ENCODE assay signal across 1 mouse cellular context in genomic region chr7:118533178-118533578, GRCm38 (mm10).
TF ChIP-seq lines count a peak whose summit lies in the region.

Gene Coq7 (minus strand): TSS chr7:118533356.

TF ChIP-seq in MEL, 35 proteins besides CTCF, POLR2A, EP300 and RAD21 (continued from another document):
- TF ChIP-seq MEF2A (IDR thresholded peaks at IDR 0.05; ENCODE audit: extremely low read depth, insufficient replicate concordance, low read depth, low read length, poor library complexity, severe bottlenecking) (no peak), ZKSCAN1 (IDR thresholded peaks at IDR 0.05; ENCODE audit: low read depth, low read length) (no peak), POLR2AphosphoS2 (IDR thresholded peaks at IDR 0.05; ENCODE audit: low read length) (peak; percentile 50), KAT2A (conservative IDR thresholded peaks at IDR 0.05; ENCODE audit: low read depth, low read length) (no peak; the same call in none of the 2 replicates), POLR2AphosphoS5 (IDR thresholded peaks at IDR 0.05; ENCODE audit: borderline replicate concordance, low read depth, low read length) (no peak), JUND (IDR thresholded peaks at IDR 0.05; ENCODE audit: low read depth, low read length) (no peak), SMC3 (IDR thresholded peaks at IDR 0.05; ENCODE audit: low read depth, low read length) (no peak), BHLHE40 (IDR thresholded peaks at IDR 0.05; ENCODE audit: borderline replicate concordance, low read depth, low read length) (no peak), MAFK (IDR thresholded peaks at IDR 0.05; ENCODE audit: borderline replicate concordance, low read depth, low read length) (no peak), MAX (IDR thresholded peaks at IDR 0.05; ENCODE audit: low read length) (no peak), NELFE (IDR thresholded peaks at IDR 0.05; ENCODE audit: low read depth, low read length) (peak; percentile 66), UBTF (IDR thresholded peaks at IDR 0.05; ENCODE audit: borderline replicate concordance, insufficient read depth, low read depth, low read length) (no peak)
